Comparison of ENCODE assay signal across 8 mouse cellular contexts in genomic region chr14:102980481-102980880, GRCm38 (mm10). TPM values are rescaled to one million over a fixed set of nuclear protein-coding genes. Genes with fewer than 3 reads are reported as not detected.
DNase-seq lines count a peak whose midpoint lies in the region; ATAC-seq and TF ChIP-seq lines count a peak whose summit lies in the region.

No protein-coding gene starts in this region.

- H3K4me2 ChIP-seq in midbrain, embryonic 16.5 days (ENCODE audit: low read length): peak overlapping the region; percentile 91

- intact Hi-C loops in heart, adult 2 months (cut with DNase I): loop anchor here (2.0 to 5.0 kb wide), 4 partner anchors 78 to 468 kb away; no protein-coding TSS in a partner anchor

- no peaks in the 10 kb centered on the region for H3K9me3 ChIP-seq in midbrain, embryonic 16.5 days (replicated peaks; ENCODE audit: control insufficient read depth, low read length, poor library complexity, severe bottlenecking)

- H3K27ac ChIP-seq in heart, adult 2 months: peak overlapping the region; percentile 96
- H3K27ac ChIP-seq in liver, adult 2 months (replicated peaks; ENCODE audit: insufficient read depth, low read depth, low read length): no peak overlapping the region
- H3K27ac ChIP-seq in midbrain, embryonic 16.5 days (ENCODE audit: low read length): no peak overlapping the region

- peaks cover 3% of the 10 kb centered on the region; the same call in 1 of the 2 replicates for H3K4me1 ChIP-seq in heart, adult 2 months (ENCODE audit: control insufficient read depth, insufficient read depth, low read length)
- H3K4me1 ChIP-seq in liver, adult 2 months (ENCODE audit: control insufficient read depth, insufficient read depth, low read length): peaks cover 3% of the 10 kb centered on the region; the same call in 1 of the 2 replicates
- H3K4me1 ChIP-seq in midbrain, embryonic 16.5 days (ENCODE audit: control insufficient read depth, insufficient read depth, low read length): peaks cover 12% of the 10 kb centered on the region

- no peaks in the 10 kb centered on the region for H3K27me3 ChIP-seq in heart, adult 2 months (ENCODE audit: control insufficient read depth, insufficient read depth, low read length)
- H3K27me3 ChIP-seq in liver, adult 2 months (ENCODE audit: control insufficient read depth, insufficient read depth, low read length): no peaks in the 10 kb centered on the region
- H3K27me3 ChIP-seq in midbrain, embryonic 16.5 days (ENCODE audit: control insufficient read depth, insufficient read depth, low read depth, low read length): no peaks in the 10 kb centered on the region

- peak overlapping the region; percentile 93 for H3K4me3 ChIP-seq in heart, adult 2 months
- no peak overlapping the region; the same call in 1 of the 2 replicates for H3K4me3 ChIP-seq in liver, adult 2 months (ENCODE audit: insufficient read depth, low read depth, low read length)
- H3K4me3 ChIP-seq in midbrain, embryonic 16.5 days (ENCODE audit: low read depth, low read length): peak overlapping the region; percentile 66

- H3K36me3 ChIP-seq in heart, adult 2 months (ENCODE audit: control insufficient read depth, insufficient read depth, low read length): peaks cover 7% of the 10 kb centered on the region
- no peaks in the 10 kb centered on the region for H3K36me3 ChIP-seq in liver, adult 2 months (ENCODE audit: control insufficient read depth, insufficient read depth, low read length)
- no peaks in the 10 kb centered on the region for H3K36me3 ChIP-seq in midbrain, embryonic 16.5 days (ENCODE audit: control insufficient read depth, insufficient read depth, low read length)

- WGBS in heart, adult 2 months: 16% methylated on average over 7 of the region's 7 CpGs
- WGBS in liver, adult 2 months: 24% methylated on average over 7 of the region's 7 CpGs
- 16% methylated on average over 7 of the region's 7 CpGs for WGBS in midbrain, embryonic 16.5 days

- no peak for TF ChIP-seq EP300 in heart, adult 2 months (IDR thresholded peaks at IDR 0.05; ENCODE audit: insufficient read depth, low read depth, low read length)

- H3K9ac ChIP-seq in heart, adult 2 months (ENCODE audit: low read depth, low read length): peak overlapping the region; percentile 43
- peak overlapping the region; percentile 31; the same call in 1 of the 2 replicates for H3K9ac ChIP-seq in liver, adult 2 months (ENCODE audit: low read depth, low read length)
- peak overlapping the region; percentile 93 for H3K9ac ChIP-seq in midbrain, embryonic 16.5 days (ENCODE audit: low read depth, low read length)

- TF ChIP-seq CTCF in heart, adult 2 months (IDR thresholded peaks at IDR 0.05): peak; percentile 48
- no peak for TF ChIP-seq CTCF in liver, adult 2 months (IDR thresholded peaks at IDR 0.05; ENCODE audit: low read depth, low read length)

- peak; percentile 15; the same call in 1 of the 2 replicates for ATAC-seq in frontal cortex, adult (ENCODE audit: low TSS enrichment)
- no peak for ATAC-seq in midbrain, embryonic 16.5 days

- H3K79me2 ChIP-seq in heart, adult 2 months (replicated peaks; ENCODE audit: control insufficient read depth, insufficient read depth, low read length): no peaks in the 10 kb centered on the region
- H3K79me2 ChIP-seq in liver, adult 2 months (ENCODE audit: control insufficient read depth, insufficient read depth, low read length): no peaks in the 10 kb centered on the region

- TF ChIP-seq POLR2A in heart, adult 2 months (IDR thresholded peaks at IDR 0.05; ENCODE audit: insufficient read depth, low read depth, low read length): no peak
- TF ChIP-seq POLR2A in liver, adult 2 months (IDR thresholded peaks at IDR 0.05; ENCODE audit: extremely low read depth, insufficient read depth, low read length): no peak

- no peak for DNase-seq in frontal cortex, postnatal 25 days (ENCODE audit: low spot score in 2 of 2)
- DNase-seq in cerebellum, postnatal 10 days: peak; percentile 80 to 83
- peak; percentile 39 to 41 for DNase-seq in heart, adult 2 months
- peak; percentile 29 for DNase-seq in kidney, adult 11 months
- no peak for DNase-seq in liver, adult 2 months (ENCODE audit: extremely low read depth, low read depth, low spot score)
- peak; percentile 55 for DNase-seq in testis, postnatal 10 days (ENCODE audit: low spot score)

RNA-seq across cellular contexts. Expression of gene Kctd12, which starts 2.0 kb away (rescaled TPM):
- 10 to 100 TPM; 18.1 to 22.3 TPM for total RNA-seq in heart, adult 2 months (2021)
- polyA plus RNA-seq in heart, adult 2 months (2012; rRNA removed): 7.1 and 11.3 TPM in 2 replicates
- total RNA-seq in liver, adult 2 months (2014; rRNA removed): 7.2 and 10.4 TPM in 2 replicates
- polyA plus RNA-seq in liver, adult 2 months (2012; rRNA removed): 3.1 and 3.8 TPM in 2 replicates
- polyA plus RNA-seq in midbrain, embryonic 16.5 days (2015; fragmentation: Nextera tagmentation; extraction: Ambion mirVana): 15.7 and 17.0 TPM in 2 replicates

Comparison
In these comparisons a context has a peak if more than half of its experiments do, and no peak if none do; other contexts are left out.
1. DNase-seq: peak in cerebellum, postnatal 10 days (2 of 2), heart, adult 2 months (2 of 2), kidney, adult 11 months (single experiment) and testis, postnatal 10 days (single experiment); none in frontal cortex, postnatal 25 days (0 of 2) and liver, adult 2 months (single experiment).
2. H3K9ac ChIP-seq: peak in every context shown above with its lines; median percentile 93 in midbrain, embryonic 16.5 days; 43 in heart, adult 2 months; 31 in liver, adult 2 months.